In the genomic region with DNA sequence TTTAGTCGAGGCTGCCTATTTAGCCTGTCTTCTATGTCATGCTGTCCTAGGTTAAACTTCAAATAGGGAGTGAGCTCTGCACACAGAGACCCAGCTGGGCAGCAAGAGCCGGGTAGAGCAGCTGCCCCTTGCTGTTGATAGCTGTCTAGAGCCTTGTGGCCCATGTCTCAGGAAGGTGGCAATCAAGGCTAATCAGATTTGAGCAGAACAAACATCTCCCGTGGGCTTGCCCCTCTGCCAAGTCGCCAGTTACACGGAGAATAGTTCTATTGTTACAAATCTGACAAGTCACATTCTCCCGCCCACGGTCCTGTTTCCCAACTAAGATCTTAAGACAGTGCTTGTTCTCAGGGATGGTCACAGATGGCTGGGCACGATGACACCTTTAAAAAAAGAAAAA, we compare ENCODE assay signal across 13 mouse cellular contexts.
DNase-seq lines count a peak whose midpoint lies in the region; ATAC-seq lines count a peak whose summit lies in the region.
"Had no signal": no experiment of that assay in that cellular context is flagged by ENCODE, and none has a peak within 500 bp of the region (broad histone marks: within the 10 kb centered on the region; RNA-seq: fewer than 3 reads in every experiment).

No protein-coding gene starts in this region.

- no peaks in the 10 kb centered on the region for H3K36me3 ChIP-seq in hindbrain, embryonic 11.5 days (ENCODE audit: control insufficient read depth, insufficient read depth, low read length)
- H3K36me3 ChIP-seq in hindbrain, embryonic 13.5 days: no peaks in the 10 kb centered on the region
- no peaks in the 10 kb centered on the region for H3K36me3 ChIP-seq in midbrain, embryonic 12.5 days
- H3K36me3 ChIP-seq: lung, embryonic 15.5 days had no signal

- 13% methylated on average over 8 of the region's 8 CpGs for WGBS in hindbrain, embryonic 11.5 days
- WGBS in hindbrain, embryonic 13.5 days: 7% methylated on average over 8 of the region's 8 CpGs
- WGBS in midbrain, embryonic 12.5 days: 8% methylated on average over 8 of the region's 8 CpGs

- H3K9ac ChIP-seq in hindbrain, embryonic 11.5 days (ENCODE audit: low read depth, low read length): no peak overlapping the region
- H3K9ac ChIP-seq in hindbrain, embryonic 13.5 days: no peak overlapping the region
- H3K9ac ChIP-seq in midbrain, embryonic 12.5 days (replicated peaks): no peak overlapping the region
- H3K9ac ChIP-seq: lung, embryonic 15.5 days had no signal

- ATAC-seq in hindbrain, embryonic 11.5 days (ENCODE audit: low FRiP score): no peak
- ATAC-seq in hindbrain, embryonic 13.5 days (ENCODE audit: low FRiP score): no peak
- ATAC-seq in midbrain, embryonic 12.5 days (ENCODE audit: low FRiP score, low read depth): peak; percentile 69
- ATAC-seq: Patski had no signal

- no peaks in the 10 kb centered on the region for H3K4me1 ChIP-seq in hindbrain, embryonic 11.5 days (replicated peaks; ENCODE audit: control insufficient read depth, insufficient read depth, low read length)
- peaks cover 12% of the 10 kb centered on the region for H3K4me1 ChIP-seq in hindbrain, embryonic 13.5 days (replicated peaks)
- H3K4me1 ChIP-seq in midbrain, embryonic 12.5 days: peaks cover 6% of the 10 kb centered on the region; the same call in 1 of the 2 replicates
- H3K4me1 ChIP-seq: lung, embryonic 15.5 days; megakaryocyte, embryonic 14.5 days had no signal

- no peak overlapping the region for H3K4me2 ChIP-seq in hindbrain, embryonic 11.5 days (replicated peaks; ENCODE audit: low read depth, low read length)
- no peak overlapping the region for H3K4me2 ChIP-seq in hindbrain, embryonic 13.5 days
- H3K4me2 ChIP-seq in midbrain, embryonic 12.5 days (replicated peaks): no peak overlapping the region
- H3K4me2 ChIP-seq: lung, embryonic 15.5 days had no signal

- peak; percentile 7 for DNase-seq in embryo, embryonic 11 days
- no peak for DNase-seq in embryo, embryonic 9.5 days (ENCODE audit: extremely low spot score)
- DNase-seq in hindbrain, embryonic 11.5 days (ENCODE audit: low spot score): peak; percentile 19
- DNase-seq in brain, adult 2 months (ENCODE audit: low read depth, low spot score): peak; percentile 37
- DNase-seq in liver: no peak
- no peak for DNase-seq in layer of hippocampus, postnatal 36 days
- DNase-seq: cerebellum, adult 2 months had no signal

- H3K9me3 ChIP-seq in hindbrain, embryonic 11.5 days (ENCODE audit: control insufficient read depth, low read length): no peaks in the 10 kb centered on the region
- no peaks in the 10 kb centered on the region for H3K9me3 ChIP-seq in hindbrain, embryonic 13.5 days
- H3K9me3 ChIP-seq in midbrain, embryonic 12.5 days: no peaks in the 10 kb centered on the region
- H3K9me3 ChIP-seq: lung, embryonic 15.5 days had no signal

- H3K27ac ChIP-seq in hindbrain, embryonic 11.5 days (ENCODE audit: low read depth, low read length): no peak overlapping the region
- H3K27ac ChIP-seq in hindbrain, embryonic 13.5 days: no peak overlapping the region
- no peak overlapping the region for H3K27ac ChIP-seq in midbrain, embryonic 12.5 days (replicated peaks)
- H3K27ac ChIP-seq: kidney, postnatal 0 days; lung, embryonic 15.5 days had no signal

- no peak overlapping the region for H3K4me3 ChIP-seq in hindbrain, embryonic 11.5 days (ENCODE audit: low read depth, low read length)
- H3K4me3 ChIP-seq in hindbrain, embryonic 13.5 days: no peak overlapping the region
- no peak overlapping the region for H3K4me3 ChIP-seq in midbrain, embryonic 12.5 days
- H3K4me3 ChIP-seq: lung, embryonic 15.5 days; megakaryocyte, embryonic 14.5 days had no signal

- H3K27me3 ChIP-seq in hindbrain, embryonic 11.5 days (ENCODE audit: control insufficient read depth, insufficient read depth, low read length): no peaks in the 10 kb centered on the region; the same call in 1 of the 2 replicates
- H3K27me3 ChIP-seq in hindbrain, embryonic 13.5 days: peaks cover 20% of the 10 kb centered on the region
- peaks cover 19% of the 10 kb centered on the region; the same call in 1 of the 2 replicates for H3K27me3 ChIP-seq in midbrain, embryonic 12.5 days
- H3K27me3 ChIP-seq: lung, embryonic 15.5 days; megakaryocyte, embryonic 14.5 days had no signal

Comparison
In these comparisons a context has a peak if more than half of its experiments do, and no peak if none do; other contexts are left out.
1. DNase-seq: peak in embryo, embryonic 11 days (single experiment), hindbrain, embryonic 11.5 days (single experiment) and brain, adult 2 months (single experiment); none in embryo, embryonic 9.5 days (single experiment), liver (single experiment) and layer of hippocampus, postnatal 36 days (0 of 2).